Mouse (Mus musculus): ENCODE data around the gene Lin7b.
A peak's percentile ranks its signal among the peaks of the same experiment; 100 is the strongest.

GRCm38 (mm10) chr7:45386077-45386476, 15.7 kb upstream of the Lin7b start:
- peak; percentile 30; the same call in 1 of the 2 replicates for TF ChIP-seq CTCF (IDR thresholded peaks at IDR 0.05)
- TF ChIP-seq EP300 (IDR thresholded peaks at IDR 0.05; ENCODE audit: insufficient read depth, low read depth, low read length): no peak
- no peak for TF ChIP-seq POLR2A (IDR thresholded peaks at IDR 0.05; ENCODE audit: insufficient read depth, low read depth, low read length)

Data from heart, adult 2 months (tissue).